Mouse (Mus musculus) stomach, postnatal 0 days (tissue): ENCODE measurements around the gene Tdrd9.

ENCODE experiments used
- CTCF ChIP-seq: IDR thresholded peaks from 2 replicates; pipeline ENCODE4 v1.5.1; 2016; ENCODE audit warnings: antibody characterized with exemption, low read depth, mild to moderate bottlenecking, moderate library complexity
- EP300 ChIP-seq: optimal IDR thresholded peaks from 2 replicates; pipeline ENCODE3; 2016; ENCODE audit warnings: antibody characterized with exemption

DNA sequence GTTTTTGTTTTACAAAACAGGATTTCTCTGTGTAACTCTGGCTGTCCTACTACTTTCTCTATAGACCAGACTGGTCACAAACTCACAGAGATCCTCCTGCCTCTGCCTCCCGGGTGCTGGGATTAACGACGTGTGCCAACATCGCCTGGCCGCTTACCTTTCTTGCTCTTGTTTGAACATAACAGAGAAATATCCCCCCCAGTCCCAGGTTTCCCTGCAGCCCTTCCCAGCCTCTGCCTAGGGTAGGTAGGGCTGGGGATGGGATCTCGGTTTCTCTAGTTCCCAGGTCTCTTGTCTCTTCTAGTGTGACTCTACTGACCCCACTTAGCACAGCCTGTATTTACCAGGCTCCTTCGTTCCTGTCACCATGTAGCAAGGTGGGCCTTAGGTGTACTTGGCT is 28.4 kb downstream of the Tdrd9 start:
- TF ChIP-seq CTCF, result no peak
- TF ChIP-seq EP300, result no peak
